Mouse (Mus musculus) monocyte, adult 5-6 weeks (primary cell): Measurements from ENCODE around the gene Ttk. TPM values are rescaled to one million over a fixed set of nuclear protein-coding genes. Genes with fewer than 3 reads are reported as not detected.
A peak's percentile ranks its signal among the peaks of the same experiment; 100 is the strongest.

ENCODE experiments used
- ATAC-seq: fragments of 153-309, 156-312 bp; replicated peaks from 2 replicates; pipeline ENCODE4 v1.8.0; 2017; ENCODE audit warnings: mild to moderate bottlenecking; ENCODE audit not compliant: low TSS enrichment, insufficient number of reproducible peaks, severe bottlenecking, poor library complexity, low FRiP score
- total RNA-seq: library from RNA; stranded (forward); fragments of 200-1000, 200-491, 200-594 nt; gene quantifications from 3 replicates; pipeline ENCODE4 v1.2.3, GENCODE M21; 2017

Gene Ttk
- 0.49 TPM in 1 of 3 replicates, not detected in the others for total RNA-seq

- ATAC-seq, result peak; percentile 99
These were observed at the start of gene Ttk for GRCm38 (mm10) chr9:83833811-83834747. Gene Ttk, plus strand, starts transcription at chr9:83834689.

- ATAC-seq, result no peak
These were observed 49.0 kb upstream of the Ttk start for GRCm38 (mm10) chr9:83785501-83785900.

GRCm38 (mm10) chr9:83789326-83789725 is 45.2 kb upstream of the Ttk start:
- ATAC-seq, result no peak

- no peak for ATAC-seq
These were observed 37.6 kb upstream of the Ttk start for GRCm38 (mm10) chr9:83796875-83797274.

GRCm38 (mm10) chr9:83797898-83798297 is 36.6 kb upstream of the Ttk start:
- no peak for ATAC-seq

- no peak for ATAC-seq
These were observed 30.1 kb upstream of the Ttk start for GRCm38 (mm10) chr9:83804341-83804740.

GRCm38 (mm10) chr9:83805164-83805976 is 29.1 kb upstream of the Ttk start:
- ATAC-seq, result no peak

GRCm38 (mm10) chr9:83805977-83806815 is 28.3 kb upstream of the Ttk start, which contains the start of gene Elovl4:
Gene Elovl4, minus strand, starts transcription at chr9:83806277.
- ATAC-seq, result 0 out of 2 replicates have a peak, but pooled peaks have one; percentile 32

GRCm38 (mm10) chr9:83807562-83807961 is 26.9 kb upstream of the Ttk start:
- no peak for ATAC-seq

GRCm38 (mm10) chr9:83819188-83819587 is 15.3 kb upstream of the Ttk start:
- ATAC-seq, result no peak

GRCm38 (mm10) chr9:83820976-83821375 is 13.5 kb upstream of the Ttk start:
- ATAC-seq, result no peak

- ATAC-seq, result no peak
These were observed 11.6 kb upstream of the Ttk start for GRCm38 (mm10) chr9:83822925-83823324.

GRCm38 (mm10) chr9:83829896-83830295 is 4.6 kb upstream of the Ttk start:
- no peak for ATAC-seq

- ATAC-seq, result no peak
These were observed 3.3 kb upstream of the Ttk start for GRCm38 (mm10) chr9:83831152-83831551.

GRCm38 (mm10) chr9:83834748-83835313 is 342 bp downstream of the Ttk start:
- no peak; the same call in 1 of the 2 replicates for ATAC-seq

GRCm38 (mm10) chr9:83852464-83852863 is 18.0 kb downstream of the Ttk start:
- no peak for ATAC-seq

- ATAC-seq, result no peak
These were observed 30.7 kb downstream of the Ttk start for GRCm38 (mm10) chr9:83865165-83865564.

- ATAC-seq, result no peak
These were observed 47.7 kb downstream of the Ttk start for GRCm38 (mm10) chr9:83882191-83882590.
